Mouse (Mus musculus): ENCODE results near the gene Itga10. TPM values are rescaled to one million over a fixed set of nuclear protein-coding genes. Genes with fewer than 3 reads are reported as not detected.

Itga10 gene
- total RNA-seq (2023): 3.3 TPM

DNA sequence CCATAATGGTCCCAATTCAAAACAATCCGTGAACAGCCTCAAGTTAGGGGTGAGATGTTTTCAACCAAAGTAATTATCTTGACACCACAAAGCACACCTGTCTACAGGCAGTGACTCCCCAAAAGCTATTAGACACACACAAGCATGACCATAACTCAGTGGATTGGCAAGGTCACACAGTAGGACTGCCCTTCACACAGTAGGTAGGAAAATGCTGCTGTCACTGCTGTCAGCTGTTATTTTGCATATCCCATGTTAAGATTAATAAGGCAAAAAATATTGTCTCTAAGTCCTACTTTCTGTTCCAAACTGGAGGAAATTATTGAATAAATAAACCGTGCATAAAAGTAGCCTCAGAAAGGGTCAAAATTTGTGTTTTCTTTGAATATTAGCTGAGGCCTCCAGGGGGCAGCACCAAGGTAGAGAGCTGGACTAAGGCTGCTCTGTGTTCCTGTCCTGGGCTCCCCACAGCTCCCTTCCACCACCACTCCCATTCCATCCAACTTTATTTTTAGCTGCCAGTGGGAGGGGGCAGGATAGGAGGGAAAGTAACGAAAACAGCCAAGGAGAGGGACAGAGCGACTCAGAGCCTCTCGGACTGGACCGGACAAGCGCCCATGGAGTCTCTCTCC, at the start of gene Itga10:
TSS of gene Itga10 (plus strand) at position 567 of the 632 bp plus-strand sequence.

DNA sequence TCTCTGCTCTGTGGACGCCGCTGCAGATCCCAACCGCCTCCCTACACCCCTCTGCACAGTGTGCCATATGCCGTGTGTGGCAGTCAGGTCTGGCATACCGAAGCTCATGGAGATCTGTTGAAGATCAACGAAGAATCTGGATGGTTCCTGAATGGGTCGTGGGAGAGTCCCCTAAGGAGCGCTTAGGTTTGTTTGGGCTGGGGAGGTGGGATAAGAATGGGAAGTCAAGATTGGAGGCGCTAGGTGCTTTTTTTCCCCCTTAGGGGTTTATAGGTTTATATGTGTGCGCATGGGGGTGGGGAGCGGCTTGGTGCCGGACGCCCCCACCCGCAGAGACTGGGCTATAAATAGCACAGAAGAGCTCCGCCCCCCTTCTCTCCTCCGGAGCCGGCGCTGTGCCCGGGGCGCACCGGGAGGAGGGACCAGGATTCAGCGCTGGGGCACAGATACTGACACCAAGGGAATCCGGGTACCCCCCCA, 49.1 kb upstream of the Itga10 start, which contains the start of gene Ankrd34a:
TSS of gene Ankrd34a (plus strand) at position 409 of the 480 bp plus-strand sequence.

DNA sequence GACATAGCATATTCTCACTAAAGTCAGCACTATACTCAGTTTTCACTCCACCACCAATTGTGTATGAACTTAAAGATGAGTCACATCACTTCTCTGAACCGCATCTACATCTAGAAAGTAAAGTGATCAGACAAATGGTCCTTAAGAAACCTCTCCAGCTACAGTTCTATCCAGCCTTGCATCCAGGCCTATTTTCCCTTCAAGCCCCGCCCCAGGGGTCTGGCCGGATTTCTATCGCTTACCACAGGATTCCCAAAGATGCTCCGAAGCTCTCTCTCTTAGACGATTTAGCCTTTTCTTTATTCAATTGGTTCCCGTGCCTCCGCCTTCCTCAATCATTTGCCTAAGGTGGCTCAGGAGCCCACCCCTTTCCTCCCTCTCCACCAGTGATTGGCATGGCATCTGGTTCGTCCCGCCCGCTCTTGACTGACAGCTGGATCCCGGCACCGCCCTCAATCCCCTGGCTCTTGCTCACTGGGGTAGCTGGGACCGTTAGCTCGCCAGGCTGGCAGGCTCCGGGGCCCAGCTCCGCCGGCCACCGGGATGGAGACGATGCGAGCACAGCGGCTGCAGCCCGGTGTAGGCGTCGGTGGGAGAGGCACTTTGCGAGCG, 44.6 kb upstream of the Itga10 start, which contains the start of gene Lix1l:
TSS of gene Lix1l (plus strand) at position 511 of the 612 bp plus-strand sequence.

DNA sequence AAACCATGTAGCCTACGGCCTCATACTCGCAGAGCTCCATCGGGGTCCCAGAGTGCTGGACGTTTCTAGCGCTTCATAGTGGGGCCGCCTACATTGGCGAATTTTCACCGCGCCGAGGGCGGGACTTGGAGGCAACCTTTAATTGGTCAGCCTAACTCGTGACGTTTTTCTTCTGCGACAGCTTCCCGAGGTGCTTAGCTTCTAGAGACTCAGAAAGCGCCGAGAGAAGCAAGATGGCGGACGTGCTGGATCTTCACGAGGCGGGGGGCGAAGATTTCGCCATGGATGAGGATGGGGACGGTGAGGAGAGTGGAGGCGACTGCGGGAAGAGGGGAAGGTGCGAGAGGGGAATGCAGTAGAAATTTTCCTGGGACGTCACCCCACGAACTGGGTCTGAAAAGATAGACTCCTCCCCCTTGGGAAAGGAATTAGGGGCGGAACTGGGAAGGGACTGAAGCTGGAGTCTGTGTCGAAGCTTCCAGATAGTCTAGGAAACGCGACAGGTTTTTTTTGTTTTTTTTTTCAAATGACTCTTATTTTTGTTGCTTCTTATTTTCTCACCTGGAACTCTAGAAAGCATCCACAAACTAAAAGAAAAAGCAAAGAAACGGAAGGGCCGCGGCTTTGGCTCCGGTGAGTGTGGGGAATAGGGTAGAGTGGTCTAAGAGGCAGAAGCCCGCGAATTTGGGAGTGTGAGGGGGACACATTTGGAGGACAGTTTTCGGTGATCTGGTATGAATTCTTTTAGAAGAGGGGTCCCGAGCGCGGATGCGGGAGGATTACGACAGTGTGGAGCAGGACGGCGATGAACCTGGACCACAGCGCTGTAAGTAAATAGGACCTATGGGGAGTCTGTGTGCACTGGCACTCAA, 15.4 kb upstream of the Itga10 start, which contains the start of gene Rbm8a:
TSS of gene Rbm8a (plus strand) at position 205 of the 872 bp plus-strand sequence.

DNA sequence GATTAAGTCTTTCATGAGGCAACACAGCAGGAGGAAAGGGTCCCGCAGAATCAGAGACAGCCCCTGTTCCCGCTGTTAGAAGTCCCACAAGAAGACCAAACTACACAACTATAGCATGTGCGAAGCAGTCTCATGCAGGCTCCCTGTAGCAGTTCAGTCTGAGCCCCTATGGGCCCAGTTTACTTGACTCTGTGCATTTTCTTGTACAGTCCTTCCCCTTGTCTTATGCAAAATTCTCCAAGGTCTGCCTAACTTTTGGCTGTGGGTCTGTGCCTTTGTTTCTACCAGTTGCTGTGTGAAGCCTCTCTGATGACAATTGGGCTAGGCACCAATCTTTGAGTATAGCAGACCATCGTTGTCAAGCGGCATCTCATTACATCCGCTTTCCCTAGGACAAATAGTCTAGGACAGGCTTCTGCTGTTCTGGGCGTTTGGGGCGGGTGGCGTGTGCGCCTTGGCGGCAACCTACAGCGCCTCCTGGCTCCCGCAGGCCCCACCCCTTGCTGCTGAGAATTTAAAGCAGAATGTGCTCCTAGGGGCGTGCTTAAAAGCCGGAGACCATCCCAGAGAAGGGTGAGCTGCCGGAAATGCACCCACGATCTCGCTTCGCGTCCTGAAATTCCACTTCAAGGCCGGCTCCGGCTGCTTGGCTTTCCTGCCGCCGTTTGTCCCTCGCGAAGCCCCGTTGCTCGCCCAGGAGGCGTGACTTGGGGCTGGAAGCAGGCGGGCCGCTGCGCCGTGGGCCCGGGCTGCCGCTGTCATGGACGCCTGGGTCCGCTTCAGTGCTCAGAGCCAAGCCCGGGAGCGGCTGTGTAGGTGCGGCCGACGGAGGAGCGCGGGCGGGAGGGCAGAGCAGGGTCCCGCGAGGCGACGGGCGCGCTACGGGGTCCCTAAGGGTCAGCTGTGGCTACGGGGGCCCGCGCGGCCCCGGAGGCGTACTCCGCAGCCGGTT, 10.2 kb upstream of the Itga10 start, which contains the start of the genes Pex11b and Gm42957:
TSS of gene Pex11b (plus strand) at position 449 of the 952 bp plus-strand sequence.
TSS of gene Gm42957 (plus strand) at position 547 of the 952 bp plus-strand sequence.

DNA sequence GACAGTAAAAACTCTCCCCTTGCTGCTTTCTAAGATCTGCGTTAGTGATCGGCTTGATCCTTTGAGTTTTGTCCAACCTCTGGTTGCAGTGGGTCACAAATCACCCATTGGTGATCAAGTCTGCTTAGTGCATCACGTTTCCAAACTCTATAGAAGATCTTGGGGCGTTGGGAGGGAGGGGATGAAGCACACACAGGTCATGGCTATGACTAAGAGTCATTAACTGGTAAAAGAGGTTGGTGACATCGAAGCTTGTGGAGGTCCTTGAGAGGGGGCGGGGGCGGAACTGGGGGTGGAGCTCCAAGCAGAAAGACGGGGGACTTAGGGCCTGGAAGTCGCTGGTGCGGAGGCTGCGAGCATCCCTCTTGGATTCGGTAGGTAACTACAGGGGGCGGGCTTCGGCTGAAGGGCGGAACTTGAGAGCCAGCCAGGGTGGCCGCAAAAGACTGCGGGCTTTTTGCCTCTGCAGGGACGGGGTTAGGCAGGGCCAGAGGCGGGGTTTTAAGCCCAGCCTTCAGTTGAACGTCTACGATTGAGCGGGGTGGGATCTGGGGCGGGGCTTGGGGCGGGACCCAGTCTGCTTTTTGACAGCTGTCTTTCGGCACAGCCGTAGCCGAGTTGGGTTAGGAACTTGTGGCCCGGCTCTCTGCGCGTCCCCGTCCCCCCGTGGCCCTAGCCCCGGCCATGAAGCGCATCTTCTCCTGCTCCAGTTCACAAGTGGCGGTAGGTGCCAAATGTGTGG, 24.5 kb downstream of the Itga10 start, which contains the start of gene Ankrd35:
TSS of gene Ankrd35 (plus strand) at position 405 of the 742 bp plus-strand sequence.

DNA sequence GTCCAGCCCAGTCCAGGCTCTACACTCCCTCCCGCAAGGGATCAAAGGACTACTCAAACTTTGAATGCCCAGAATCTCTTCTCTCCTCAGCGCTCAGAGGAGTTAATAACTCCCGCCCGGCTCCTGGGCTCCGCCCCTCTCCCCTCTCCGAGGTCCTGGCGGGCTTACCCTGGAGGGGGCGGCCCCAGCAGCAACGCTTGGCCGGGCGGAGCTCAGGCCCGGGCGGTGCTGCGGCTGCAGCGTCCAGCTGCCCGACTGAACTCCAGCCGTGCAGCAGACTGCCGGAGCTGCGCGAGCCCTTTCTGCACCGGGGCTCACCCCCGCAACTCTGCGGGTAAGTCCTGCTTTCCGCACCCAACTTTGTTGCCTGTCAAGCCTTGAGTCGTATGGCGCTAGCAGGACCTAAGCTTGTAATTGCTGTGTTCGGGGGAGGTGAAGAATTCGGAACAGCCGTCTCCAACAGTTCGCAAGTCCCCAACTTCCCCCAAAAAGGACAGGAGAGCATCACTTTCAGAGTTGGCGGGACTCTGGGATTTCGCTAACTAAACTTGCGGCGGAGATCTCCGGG, 50.9 kb downstream of the Itga10 start, which contains the start of gene Pias3:
TSS of gene Pias3 (plus strand) at position 187 of the 568 bp plus-strand sequence.

DNA sequence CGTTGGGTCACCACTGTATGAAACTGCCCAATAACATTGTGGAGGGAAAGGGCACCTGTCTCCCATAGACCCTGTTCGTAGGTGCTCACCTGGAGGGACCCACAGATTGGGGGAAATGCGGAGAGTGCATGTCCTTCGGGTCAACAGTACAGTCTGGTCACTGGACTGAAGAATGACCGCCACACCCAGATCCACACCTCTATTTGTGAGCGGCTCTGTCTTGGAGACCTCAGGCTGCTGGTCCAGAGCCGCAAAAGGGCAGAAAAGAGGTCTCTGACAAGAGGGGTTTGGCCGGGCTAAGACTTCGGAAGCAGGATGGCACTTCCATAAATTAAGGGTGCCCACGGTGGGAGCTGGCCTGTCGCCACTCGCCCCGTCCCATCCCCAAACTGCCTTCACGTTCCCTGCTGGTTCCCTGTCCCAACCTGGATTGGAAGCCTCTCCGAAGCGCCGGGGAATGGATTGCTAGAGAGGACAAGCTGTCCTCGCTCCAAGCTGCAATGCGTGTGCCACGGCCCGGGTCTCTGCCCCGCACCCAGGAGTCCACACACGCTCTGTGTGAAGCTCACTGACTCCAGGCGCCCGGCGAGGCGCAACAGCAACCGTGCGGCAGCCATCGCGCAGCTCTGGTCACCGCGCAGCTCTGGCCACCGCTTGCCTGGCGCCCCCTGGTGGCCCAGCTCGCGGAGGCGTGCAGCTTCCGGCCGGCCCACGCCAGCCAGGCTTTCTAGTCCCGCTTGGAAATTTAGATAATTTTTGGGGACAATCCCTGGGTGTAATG, 62.7 kb downstream of the Itga10 start, which contains the start of gene Nudt17:
TSS of gene Nudt17 (minus strand) at position 660 of the 781 bp plus-strand sequence.

Other genes starting within 250 kb of the Itga10 start
- not detected for gene BC107364, start 193.3 kb upstream of the Itga10 start, total RNA-seq (2023)
- not detected for gene Hfe2, start 120.4 kb upstream of the Itga10 start, total RNA-seq (2023)
- gene Txnip, start 87.6 kb upstream of the Itga10 start, total RNA-seq (2023): 652 TPM
- gene Gm16253, start 68.6 kb upstream of the Itga10 start, total RNA-seq (2023): not detected
- gene Polr3gl, start 51.4 kb upstream of the Itga10 start, total RNA-seq (2023): 33.5 TPM
- not detected for gene Ankrd34a, start 48.9 kb upstream of the Itga10 start, total RNA-seq (2023)
- 0.44 TPM for gene Lix1l, start 44.4 kb upstream of the Itga10 start, total RNA-seq (2023)
- gene Rbm8a, start 15.7 kb upstream of the Itga10 start, total RNA-seq (2023): 83.5 TPM
- 29.4 TPM for gene Pex11b, start 10.2 kb upstream of the Itga10 start, total RNA-seq (2023)
- 0.21 TPM for gene Gm42957, start 10.1 kb upstream of the Itga10 start, total RNA-seq (2023)
- not detected for gene Ankrd35, start 24.5 kb downstream of the Itga10 start, total RNA-seq (2023)
- 14.2 TPM for gene Pias3, start 50.8 kb downstream of the Itga10 start, total RNA-seq (2023)
- 0.97 TPM for gene Nudt17, start 63.0 kb downstream of the Itga10 start, total RNA-seq (2023)
- 58.2 TPM for gene Polr3c, start 82.0 kb downstream of the Itga10 start, total RNA-seq (2023)
- 48.9 TPM for gene Rnf115, start 82.1 kb downstream of the Itga10 start, total RNA-seq (2023)
- not detected for gene Pdzk1, start 183.7 kb downstream of the Itga10 start, total RNA-seq (2023)
- 2.1 TPM for gene Cd160, start 183.8 kb downstream of the Itga10 start, total RNA-seq (2023)